Mouse (Mus musculus): ENCODE data around the gene Cracr2b.

DNA sequence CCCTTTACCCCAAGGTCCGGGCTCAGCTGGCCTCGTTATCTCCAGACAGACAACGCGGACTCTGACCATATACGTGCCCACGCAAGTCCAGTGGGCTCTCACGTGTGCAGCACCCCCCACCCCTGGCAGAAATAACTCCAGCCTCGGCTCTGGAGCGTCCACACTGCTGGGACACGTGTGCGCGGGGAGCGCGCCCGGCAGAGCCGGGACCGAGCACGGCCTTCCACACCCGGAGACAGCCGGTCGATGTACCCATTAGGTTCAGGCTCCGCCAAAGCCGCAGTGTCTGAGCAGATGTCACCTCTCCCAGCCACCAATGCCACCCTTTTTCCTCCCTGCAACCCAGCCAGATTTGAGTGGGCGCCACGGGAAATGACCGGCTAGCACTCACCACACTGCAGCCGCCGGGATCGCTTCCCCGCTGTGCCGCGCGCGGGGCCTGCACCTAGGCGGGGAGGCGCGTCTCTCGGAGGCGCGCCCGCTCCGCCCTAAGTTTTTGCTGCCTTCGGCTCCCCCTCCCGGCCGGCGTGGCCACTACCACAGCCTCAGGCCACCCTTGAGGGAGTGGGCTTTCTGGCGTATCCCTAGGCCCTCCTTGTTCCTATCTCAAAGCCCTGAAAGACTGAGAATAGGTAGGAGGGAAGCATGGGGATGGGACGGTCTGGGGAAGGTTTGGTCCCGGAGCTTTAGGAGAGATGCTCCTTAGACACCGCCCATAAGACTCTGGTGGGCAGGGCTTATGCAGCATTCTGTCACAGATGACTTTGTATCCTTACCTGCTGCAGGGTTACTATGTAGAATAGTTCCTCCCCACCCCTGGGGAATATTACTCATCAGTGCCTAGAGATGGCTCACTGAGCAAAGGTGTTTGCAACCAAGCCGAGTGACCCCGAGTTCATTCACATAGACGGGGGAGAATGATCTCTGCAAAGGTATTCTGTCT lies 23.4 kb upstream of the Cracr2b start, which contains the start of gene Slc25a22:
- TF ChIP-seq POLR2A (IDR thresholded peaks at IDR 0.05; ENCODE audit: insufficient read depth, low read depth, low read length) (peak; percentile 87), EP300 (IDR thresholded peaks at IDR 0.05; ENCODE audit: insufficient read depth, low read depth, low read length) (0 out of 2 replicates have a peak, but pooled peaks have one; percentile 43), CTCF (IDR thresholded peaks at IDR 0.05) (peak; percentile 94)
